Mouse (Mus musculus): ENCODE measurements at regions not wholly inside any gene's neighbourhood (a gene's known extent, or its start where the extent isn't known, plus 50 kb on each side); places are given as distances from the start of the nearest gene placed in this dataset.

- TF ChIP-seq POLR2A (IDR thresholded peaks at IDR 0.05; ENCODE audit: control insufficient read depth, extremely low read depth, insufficient read depth, low read length, poor library complexity) (no peak), CTCF (IDR thresholded peaks at IDR 0.05; ENCODE audit: borderline replicate concordance, control insufficient read depth, extremely low read depth, insufficient read depth, low read length, poor library complexity) (no peak)
Observed at GRCm38 (mm10) chr6:31200705-31201104, 197.8 kb upstream of the Mkln1 start.

Data from thymus, adult 2 months (tissue).